Mouse (Mus musculus): Measurements from ENCODE around the gene Pbrm1. TPM values are rescaled to one million over a fixed set of nuclear protein-coding genes. Genes with fewer than 3 reads are reported as not detected.

Pbrm1 gene
- total RNA-seq, 2 experiments from 2014 or later, result 71.0 to 71.2 TPM

GRCm38 (mm10) chr14:31132031-31132430, 113.1 kb downstream of the Pbrm1 start:
- DNase-seq (ENCODE audit: low spot score in 2 of 2), result no peak

- no peak for DNase-seq (ENCODE audit: low spot score in 2 of 2)
Observed at GRCm38 (mm10) chr14:31132491-31132975, 113.6 kb downstream of the Pbrm1 start.

- no peak for DNase-seq (ENCODE audit: low spot score in 2 of 2)
Observed at GRCm38 (mm10) chr14:31133023-31133665, 114.2 kb downstream of the Pbrm1 start.

- DNase-seq (ENCODE audit: low spot score in 2 of 2), result peak; percentile 57 to 61
Observed at GRCm38 (mm10) chr14:31134015-31135000, 115.4 kb downstream of the Pbrm1 start.

- no peak for DNase-seq (ENCODE audit: low spot score in 2 of 2)
Observed at GRCm38 (mm10) chr14:31135495-31136410, 116.8 kb downstream of the Pbrm1 start.

GRCm38 (mm10) chr14:31136411-31137280, 117.7 kb downstream of the Pbrm1 start:
- no peak for DNase-seq (ENCODE audit: low spot score in 2 of 2)

- DNase-seq (ENCODE audit: low spot score in 2 of 2), result no peak
Observed at GRCm38 (mm10) chr14:31137281-31137595, 118.3 kb downstream of the Pbrm1 start.

GRCm38 (mm10) chr14:31137791-31138190, 118.9 kb downstream of the Pbrm1 start:
- no peak for DNase-seq (ENCODE audit: low spot score in 2 of 2)

GRCm38 (mm10) chr14:31138219-31138896, 119.4 kb downstream of the Pbrm1 start:
- no peak for DNase-seq (ENCODE audit: low spot score in 2 of 2)

GRCm38 (mm10) chr14:31138897-31139429, 120.0 kb downstream of the Pbrm1 start:
- no peak for DNase-seq (ENCODE audit: low spot score in 2 of 2)

- no peak for DNase-seq (ENCODE audit: low spot score in 2 of 2)
Observed at GRCm38 (mm10) chr14:31139666-31140065, 120.7 kb downstream of the Pbrm1 start.

- DNase-seq (ENCODE audit: low spot score in 2 of 2), result no peak
Observed at GRCm38 (mm10) chr14:31140141-31140540, 121.2 kb downstream of the Pbrm1 start.

- DNase-seq (ENCODE audit: low spot score in 2 of 2), result no peak
Observed at GRCm38 (mm10) chr14:31141011-31141410, 122.1 kb downstream of the Pbrm1 start.

GRCm38 (mm10) chr14:31145694-31146093, 126.8 kb downstream of the Pbrm1 start:
- DNase-seq (ENCODE audit: low spot score in 2 of 2), result no peak

GRCm38 (mm10) chr14:31160196-31161150, 141.5 kb downstream of the Pbrm1 start:
- DNase-seq (ENCODE audit: low spot score in 2 of 2), result no peak

- DNase-seq (ENCODE audit: low spot score in 2 of 2), result no peak
Observed at GRCm38 (mm10) chr14:31161191-31161590, 142.3 kb downstream of the Pbrm1 start.

- no peak for DNase-seq (ENCODE audit: low spot score in 2 of 2)
Observed at GRCm38 (mm10) chr14:31161638-31162037, 142.7 kb downstream of the Pbrm1 start.

GRCm38 (mm10) chr14:31164067-31164466, 145.1 kb downstream of the Pbrm1 start:
- DNase-seq (ENCODE audit: low spot score in 2 of 2), result no peak
